In the genomic region with DNA sequence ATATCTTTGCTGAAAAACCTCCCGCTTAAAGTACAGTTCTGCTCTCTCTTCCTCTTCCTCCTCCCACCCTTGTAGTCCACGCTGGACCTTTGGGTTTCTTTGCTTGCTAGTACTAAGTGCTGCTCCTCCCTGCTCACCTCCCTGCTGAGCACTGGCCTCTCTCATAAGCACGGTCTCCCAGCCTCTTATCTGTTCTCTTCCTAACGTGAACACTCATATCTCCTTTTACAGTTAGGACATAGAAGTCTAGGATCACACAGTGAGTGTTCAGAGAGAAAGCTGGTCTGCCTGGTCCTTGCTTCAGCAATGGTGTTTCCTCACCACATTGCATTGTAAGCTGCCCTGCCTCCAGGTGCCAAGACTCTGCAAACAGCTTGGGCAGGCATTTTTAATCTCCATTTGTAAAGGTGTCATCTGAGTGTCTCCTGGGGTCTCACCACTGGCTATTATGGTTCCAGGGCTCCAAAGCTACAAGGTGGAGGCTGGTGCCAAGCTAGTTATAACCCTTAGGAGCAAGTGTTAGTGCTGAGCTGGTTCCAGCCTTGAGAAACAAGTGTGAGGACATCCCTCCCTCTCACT, we compare ENCODE assay signal across 11 mouse cellular contexts.
DNase-seq lines count a peak whose midpoint lies in the region; ATAC-seq and TF ChIP-seq lines count a peak whose summit lies in the region.
"Had no signal": no experiment of that assay in that cellular context is flagged by ENCODE, and none has a peak within 500 bp of the region (broad histone marks: within the 10 kb centered on the region; RNA-seq: fewer than 3 reads in every experiment).

No protein-coding gene starts in this region.

- no peak for TF ChIP-seq EP300 in lung, postnatal 0 days (IDR thresholded peaks at IDR 0.05)
- no peak for TF ChIP-seq EP300 in heart, postnatal 0 days (IDR thresholded peaks at IDR 0.05; ENCODE audit: low read depth)

- no peak overlapping the region for H3K4me3 ChIP-seq in cerebellum, adult 2 months (replicated peaks; ENCODE audit: insufficient read depth, low read depth, low read length)
- H3K4me3 ChIP-seq in lung, postnatal 0 days (ENCODE audit: low read depth, low read length) = no peak overlapping the region
- H3K4me3 ChIP-seq in heart, postnatal 0 days (ENCODE audit: low read depth, low read length) = no peak overlapping the region
- H3K4me3 ChIP-seq in megakaryocyte, embryonic 14.5 days (replicated peaks) = peak overlapping the region; percentile 43
- H3K4me3 ChIP-seq: left cerebral cortex, adult 2 months; midbrain, embryonic 12.5 days had no signal

- no peaks in the 10 kb centered on the region for H3K27me3 ChIP-seq in cerebellum, adult 2 months (ENCODE audit: control insufficient read depth, insufficient read depth, low read length)
- H3K27me3 ChIP-seq in lung, postnatal 0 days (replicated peaks; ENCODE audit: insufficient read depth, low read length) = no peaks in the 10 kb centered on the region
- H3K27me3 ChIP-seq in heart, postnatal 0 days (ENCODE audit: control insufficient read depth, insufficient read depth, low read length) = no peaks in the 10 kb centered on the region
- H3K27me3 ChIP-seq in megakaryocyte, embryonic 14.5 days (replicated peaks) = peaks cover 1% of the 10 kb centered on the region

- 46% methylated on average over 4 of the region's 4 CpGs for WGBS in cerebellum, adult 2 months
- 31% methylated on average over 4 of the region's 4 CpGs for WGBS in lung, postnatal 0 days
- WGBS in heart, postnatal 0 days = 3% methylated on average over 4 of the region's 4 CpGs

- DNase-seq in cerebellum, adult 2 months = peak in 1 of 2 experiments; percentile 40
- DNase-seq in cerebellum, postnatal 25 days = no peak
- peak; percentile 25 for DNase-seq in lung, postnatal 0 days (ENCODE audit: low spot score)
- DNase-seq in lung, postnatal 36 days = no peak
- peak; percentile 33 for DNase-seq in heart, postnatal 0 days (ENCODE audit: low spot score)
- no peak for DNase-seq in frontal cortex, adult 2 months (ENCODE audit: extremely low spot score in 1 of 2, low spot score in 1 of 2)
- DNase-seq in retina, postnatal 1 day = no peak
- DNase-seq: adrenal gland, postnatal 25 days had no signal

- peaks cover 26% of the 10 kb centered on the region for H3K4me1 ChIP-seq in cerebellum, adult 2 months (ENCODE audit: control insufficient read depth, insufficient read depth, low read length)
- peaks cover 10% of the 10 kb centered on the region for H3K4me1 ChIP-seq in lung, postnatal 0 days (ENCODE audit: insufficient read depth, low read depth, low read length)
- H3K4me1 ChIP-seq in heart, postnatal 0 days (ENCODE audit: control insufficient read depth, insufficient read depth) = peaks cover 49% of the 10 kb centered on the region
- peaks cover 51% of the 10 kb centered on the region for H3K4me1 ChIP-seq in megakaryocyte, embryonic 14.5 days

- no peak for ATAC-seq in lung, postnatal 0 days
- no peak for ATAC-seq in heart, postnatal 0 days (ENCODE audit: insufficient read depth, low read depth)

- no peak for TF ChIP-seq CTCF in cerebellum, adult 2 months (IDR thresholded peaks at IDR 0.05; ENCODE audit: borderline replicate concordance, insufficient read depth, low read depth, low read length)
- no peak for TF ChIP-seq CTCF in lung, postnatal 0 days (IDR thresholded peaks at IDR 0.05)
- no peak for TF ChIP-seq CTCF in heart, postnatal 0 days (IDR thresholded peaks at IDR 0.05; ENCODE audit: low read depth)

- H3K27ac ChIP-seq in cerebellum, adult 2 months (ENCODE audit: insufficient read depth, low read length) = 0 out of 2 replicates have a peak overlapping the region, but pooled peaks have one; percentile 55
- H3K27ac ChIP-seq in lung, postnatal 0 days (ENCODE audit: low read length) = peak overlapping the region; percentile 16; the same call in 1 of the 2 replicates
- H3K27ac ChIP-seq in heart, postnatal 0 days (ENCODE audit: low read depth) = peak overlapping the region; percentile 97
- H3K27ac ChIP-seq: midbrain, embryonic 12.5 days had no signal

- H3K4me2 ChIP-seq in lung, postnatal 0 days (replicated peaks; ENCODE audit: low read depth, low read length) = no peak overlapping the region
- H3K4me2 ChIP-seq in heart, postnatal 0 days (ENCODE audit: low read depth, low read length) = no peak overlapping the region
- H3K4me2 ChIP-seq: midbrain, embryonic 12.5 days had no signal

- no peaks in the 10 kb centered on the region for H3K36me3 ChIP-seq in lung, postnatal 0 days (ENCODE audit: insufficient read depth, low read length)
- H3K36me3 ChIP-seq in heart, postnatal 0 days (replicated peaks; ENCODE audit: control insufficient read depth, insufficient read depth, low read length) = no peaks in the 10 kb centered on the region
- no peaks in the 10 kb centered on the region for H3K36me3 ChIP-seq in megakaryocyte, embryonic 14.5 days (replicated peaks; ENCODE audit: low read length)
- H3K36me3 ChIP-seq: midbrain, embryonic 12.5 days had no signal

- TF ChIP-seq POLR2A in cerebellum, adult 2 months (IDR thresholded peaks at IDR 0.05; ENCODE audit: borderline replicate concordance, insufficient read depth, low read length) = no peak

- no peak overlapping the region for H3K9ac ChIP-seq in lung, postnatal 0 days (replicated peaks; ENCODE audit: low read depth)
- no peak overlapping the region; the same call in 1 of the 2 replicates for H3K9ac ChIP-seq in heart, postnatal 0 days (replicated peaks; ENCODE audit: low read depth, low read length)
- H3K9ac ChIP-seq: midbrain, embryonic 12.5 days had no signal

- no peaks in the 10 kb centered on the region for H3K9me3 ChIP-seq in lung, postnatal 0 days (ENCODE audit: low read length)
- H3K9me3 ChIP-seq in heart, postnatal 0 days (replicated peaks; ENCODE audit: control insufficient read depth, low read length) = no peaks in the 10 kb centered on the region
- no peaks in the 10 kb centered on the region for H3K9me3 ChIP-seq in megakaryocyte, embryonic 14.5 days
- H3K9me3 ChIP-seq: midbrain, embryonic 12.5 days had no signal

Comparison
In these comparisons a context has a peak if more than half of its experiments do, and no peak if none do; other contexts are left out.
1. DNase-seq: peak in lung, postnatal 0 days (single experiment) and heart, postnatal 0 days (single experiment); none in cerebellum, postnatal 25 days (0 of 2), lung, postnatal 36 days (single experiment), frontal cortex, adult 2 months (0 of 2) and retina, postnatal 1 day (single experiment).
2. H3K27ac ChIP-seq: peak in every context shown above with its lines; median percentile 97 in heart, postnatal 0 days; 55 in cerebellum, adult 2 months; 16 in lung, postnatal 0 days.